8 mouse cellular contexts compared by ENCODE assay signal in genomic region chr19:46528529-46529213, GRCm38 (mm10). TPM values are rescaled to one million over a fixed set of nuclear protein-coding genes. Genes with fewer than 3 reads are reported as not detected.
DNase-seq lines count a peak whose midpoint lies in the region; ATAC-seq and TF ChIP-seq lines count a peak whose summit lies in the region.

No protein-coding gene starts in this region.

- WGBS in lung, embryonic 14.5 days = 1% methylated on average over 20 of the region's 20 CpGs
- under 1% methylated on average over 20 of the region's 20 CpGs for WGBS in neural tube, embryonic 13.5 days

- DNase-seq in spleen, adult 18-20 months = peak; percentile 56 to 66
- DNase-seq in spleen, adult 12 weeks (ENCODE audit: low spot score) = no peak
- peak; percentile 79 to 80 for DNase-seq in heart, adult 9 months (ENCODE audit: low spot score in 2 of 2)
- DNase-seq in kidney, adult 18-20 months = peak; percentile 89
- peak; percentile 78 for DNase-seq in lung, embryonic 14.5 days
- DNase-seq in thymus, postnatal 4 days = peak; percentile 84

- H3K27me3 ChIP-seq in lung, embryonic 14.5 days (ENCODE audit: insufficient read depth, low read length) = no peaks in the 10 kb centered on the region
- no peaks in the 10 kb centered on the region for H3K27me3 ChIP-seq in neural tube, embryonic 13.5 days

- no peak for TF ChIP-seq CTCF in cortical plate, adult 2 months (IDR thresholded peaks at IDR 0.05; ENCODE audit: extremely low read depth, insufficient read depth, low read length)
- peak; percentile 28 for TF ChIP-seq CTCF in lung, embryonic 14.5 days (IDR thresholded peaks at IDR 0.05; ENCODE audit: low read depth)

- peaks cover 9% of the 10 kb centered on the region for H3K4me1 ChIP-seq in cortical plate, adult 2 months (ENCODE audit: control insufficient read depth, insufficient read depth, low read length)
- peaks cover 63% of the 10 kb centered on the region for H3K4me1 ChIP-seq in lung, embryonic 14.5 days (ENCODE audit: insufficient read depth)
- peaks cover 99% of the 10 kb centered on the region for H3K4me1 ChIP-seq in neural tube, embryonic 13.5 days (replicated peaks)

- H3K4me2 ChIP-seq in lung, embryonic 14.5 days = peak overlapping the region; percentile 65
- H3K4me2 ChIP-seq in neural tube, embryonic 13.5 days = peak overlapping the region; percentile 59

- peak; percentile 33; the same call in 1 of the 2 replicates for TF ChIP-seq POLR2A in cortical plate, adult 2 months (IDR thresholded peaks at IDR 0.05; ENCODE audit: extremely low read depth, insufficient read depth, low read length)

- H3K27ac ChIP-seq in cortical plate, adult 2 months (ENCODE audit: insufficient read depth, low read length) = peak overlapping the region; percentile 24
- H3K27ac ChIP-seq in lung, embryonic 14.5 days (ENCODE audit: low read depth) = peak overlapping the region; percentile 78
- peak overlapping the region; percentile 92 for H3K27ac ChIP-seq in neural tube, embryonic 13.5 days (replicated peaks)

- peak overlapping the region; percentile 8 for H3K4me3 ChIP-seq in cortical plate, adult 2 months (ENCODE audit: insufficient read depth, low read length)
- peak overlapping the region; percentile 19 for H3K4me3 ChIP-seq in lung, embryonic 14.5 days (ENCODE audit: low read depth, low read length)
- peak overlapping the region; percentile 23 for H3K4me3 ChIP-seq in neural tube, embryonic 13.5 days

- no peaks in the 10 kb centered on the region for H3K9me3 ChIP-seq in lung, embryonic 14.5 days (ENCODE audit: low read depth, low read length)
- H3K9me3 ChIP-seq in neural tube, embryonic 13.5 days = no peaks in the 10 kb centered on the region

- H3K9ac ChIP-seq in lung, embryonic 14.5 days = peak overlapping the region; percentile 41
- peak overlapping the region; percentile 69 for H3K9ac ChIP-seq in neural tube, embryonic 13.5 days

- no peaks in the 10 kb centered on the region for H3K36me3 ChIP-seq in lung, embryonic 14.5 days (ENCODE audit: insufficient read depth)
- H3K36me3 ChIP-seq in neural tube, embryonic 13.5 days = no peaks in the 10 kb centered on the region

- peak; percentile 64 for ATAC-seq in lung, embryonic 14.5 days (ENCODE audit: insufficient read depth)
- ATAC-seq in neural tube, embryonic 13.5 days (ENCODE audit: low read depth) = peak; percentile 65

RNA-seq across cellular contexts. Expression of gene Trim8, which starts 27.2 kb away (rescaled TPM):
- polyA plus RNA-seq in cortical plate, adult 2 months (2012; rRNA removed) = 44.7 and 47.1 TPM in 2 replicates
- 28.3 and 31.0 TPM in 2 replicates for polyA plus RNA-seq in lung, embryonic 14.5 days (2014; fragmentation: Nextera tagmentation; extraction: Ambion mirVana)
- polyA plus RNA-seq in neural tube, embryonic 13.5 days (2015; fragmentation: Nextera tagmentation; extraction: Ambion mirVana) = 26.5 and 30.4 TPM in 2 replicates

RNA-seq across cellular contexts. Expression of gene Arl3, which starts 44.3 kb away (rescaled TPM):
- 213 and 216 TPM in 2 replicates for polyA plus RNA-seq in cortical plate, adult 2 months (2012; rRNA removed)
- 78.6 and 85.4 TPM in 2 replicates for polyA plus RNA-seq in lung, embryonic 14.5 days (2014; fragmentation: Nextera tagmentation; extraction: Ambion mirVana)
- polyA plus RNA-seq in neural tube, embryonic 13.5 days (2015; fragmentation: Nextera tagmentation; extraction: Ambion mirVana) = 208 and 217 TPM in 2 replicates

RNA-seq across cellular contexts. Expression of gene Sfxn2, which starts 44.5 kb away (rescaled TPM):
- polyA plus RNA-seq in cortical plate, adult 2 months (2012; rRNA removed) = 5.1 and 5.5 TPM in 2 replicates
- 22.2 and 24.9 TPM in 2 replicates for polyA plus RNA-seq in lung, embryonic 14.5 days (2014; fragmentation: Nextera tagmentation; extraction: Ambion mirVana)
- polyA plus RNA-seq in neural tube, embryonic 13.5 days (2015; fragmentation: Nextera tagmentation; extraction: Ambion mirVana) = 10.6 and 12.9 TPM in 2 replicates

Comparison
In these comparisons a context has a peak if more than half of its experiments do, and no peak if none do; other contexts are left out.
1. H3K27ac ChIP-seq: peak in every context shown above with its lines; median percentile 92 in neural tube, embryonic 13.5 days; 78 in lung, embryonic 14.5 days; 24 in cortical plate, adult 2 months.